Mouse (Mus musculus) limb, embryonic 14.5 days (tissue): Measurements from ENCODE around the gene Klhl25. TPM values are rescaled to one million over a fixed set of nuclear protein-coding genes. Genes with fewer than 3 reads are reported as not detected.
"Not testable (repeated sequence)": the region's sequence is repeated elsewhere in the genome, so short reads cannot be mapped to it uniquely, and the experiment has no call there.

ENCODE experiments used
- ATAC-seq: fragments of 200-750 bp; cut with Nextera tagmentation; 2 replicates; pipeline ENCODE4 v1.8.0; 2017; ENCODE audit warnings: low read depth, moderate number of reproducible peaks, moderate TSS enrichment; ENCODE audit not compliant: low FRiP score
- DNase-seq: peaks from one replicate; pipeline ENCODE4 v3.0.0-alpha.2; 2015; ENCODE audit warnings: low spot score
- H3K27ac ChIP-seq: fragments of 300-500 bp; sonication (generic); replicated peaks from 2 replicates; pipeline ENCODE4 v1.5.1; 2014; ENCODE audit warnings: low read depth, mild to moderate bottlenecking, low read length, moderate library complexity, mixed read lengths
- H3K27me3 ChIP-seq: fragments of 300-500 bp; sonication (generic); 2 replicates; pipeline ENCODE4 v1.6.1; 2014; ENCODE audit warnings: low read length, mixed read lengths; ENCODE audit not compliant: control insufficient read depth, insufficient read depth
- H3K36me3 ChIP-seq: fragments of 300-500 bp; sonication (generic); 2 replicates; pipeline ENCODE4 v1.6.1; 2014; ENCODE audit warnings: mild to moderate bottlenecking, low read length, moderate library complexity, mixed read lengths; ENCODE audit not compliant: control insufficient read depth, insufficient read depth
- H3K4me1 ChIP-seq: fragments of 300-500 bp; sonication (generic); 2 replicates; pipeline ENCODE4 v1.6.1; 2014; ENCODE audit warnings: antibody characterized with exemption, low read length, mixed read lengths; ENCODE audit not compliant: control insufficient read depth, insufficient read depth
- H3K4me2 ChIP-seq: fragments of 300-500 bp; sonication (generic); replicated peaks from 2 replicates; pipeline ENCODE4 v1.6.1; 2014; ENCODE audit warnings: low read depth, mild to moderate bottlenecking, low read length, moderate library complexity; ENCODE audit not compliant: severe bottlenecking
- H3K4me3 ChIP-seq: fragments of 300-500 bp; sonication (generic); replicated peaks from 2 replicates; pipeline ENCODE4 v1.5.1; 2014; ENCODE audit warnings: low read length
- H3K9ac ChIP-seq: fragments of 300-500 bp; sonication (generic); 2 replicates; pipeline ENCODE4 v1.6.1; 2014; ENCODE audit warnings: mild to moderate bottlenecking, low read depth, low read length, moderate library complexity; ENCODE audit not compliant: severe bottlenecking
- H3K9me3 ChIP-seq: fragments of 300-500 bp; sonication (generic); 2 replicates; pipeline ENCODE4 v1.6.1; 2016; ENCODE audit warnings: low read length; ENCODE audit not compliant: control insufficient read depth
- POLR2A ChIP-seq: fragments of 200-500 bp; IDR thresholded peaks from 2 replicates; pipeline ENCODE4 v1.8.0; 2012; ENCODE audit warnings: inconsistent platforms, mild to moderate bottlenecking, moderate library complexity, borderline replicate concordance; ENCODE audit not compliant: insufficient read depth, insufficient read length; ENCODE audit errors: extremely low read depth
- WGBS: fragments of 180-500 bp; shearing (Covaris S2); extraction: QIAGEN DNeasy Blood & Tissue Kit; methylation state at CpG from one replicate; pipeline ENCODE4 v1.1.7; 2014; 5-methylcytosine and 5-hydroxymethylcytosine counted together
- polyA plus RNA-seq, 2 experiments: library from polyadenylated mRNA; depleted of rRNA in 1 of 2; stranded (reverse) in 1 of 2; unstranded in 1 of 2; fragments of >200 nt; fragmentation: Nextera tagmentation in 1 of 2; extraction: Ambion mirVana in 1 of 2; gene quantifications; 2 replicates each; pipeline versions ENCODE4 v1.2.1 to v1.2.3; 2012 to 2014

Klhl25 gene
- polyA plus RNA-seq, 2 experiments, result 17.2 to 19.4 TPM

DNA sequence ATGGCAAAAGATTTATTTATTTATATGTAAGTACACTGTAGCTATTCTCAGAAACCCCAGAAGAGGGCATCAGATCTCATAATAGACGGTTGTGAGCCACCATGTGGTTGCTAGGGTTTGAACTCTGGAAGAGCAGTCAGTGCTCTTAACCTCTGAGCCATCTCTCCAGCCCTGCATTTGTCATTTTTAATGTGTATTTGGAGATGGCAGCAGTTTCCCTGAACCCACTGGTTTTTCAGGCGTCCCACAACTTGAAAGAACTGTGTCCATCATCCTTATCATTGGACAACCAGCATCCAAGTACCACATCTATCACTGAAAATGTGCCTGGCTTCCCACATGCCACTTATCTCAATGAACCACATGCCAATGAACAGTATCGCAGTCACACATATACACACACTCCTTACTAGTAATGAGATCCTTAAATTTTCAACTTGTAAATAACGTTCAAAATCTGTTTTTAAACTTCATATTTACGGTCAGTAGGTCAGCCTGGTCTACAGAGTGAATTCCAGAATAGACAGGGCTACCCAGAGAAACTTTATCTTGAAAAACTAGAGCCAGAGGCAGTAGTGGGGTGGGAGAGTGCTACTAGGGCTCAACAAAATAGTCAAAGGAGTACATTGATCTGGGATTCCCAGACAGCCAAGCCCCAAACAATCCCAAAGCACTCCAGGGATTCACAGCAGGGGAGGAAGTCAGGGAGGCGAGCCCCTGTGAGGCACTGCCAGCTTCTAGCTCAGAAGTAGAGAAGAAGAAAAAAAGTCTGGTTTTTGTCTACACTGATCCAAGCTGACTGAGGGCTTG is 17.7 kb upstream of the Klhl25 start:
- H3K4me1 ChIP-seq, result no peaks in the 10 kb centered on the region
- H3K4me2 ChIP-seq, result no peak overlapping the region
- 75% methylated on average over 6 of the region's 6 CpGs for WGBS
- no peak overlapping the region for H3K4me3 ChIP-seq
- H3K36me3 ChIP-seq, result no peaks in the 10 kb centered on the region
- TF ChIP-seq POLR2A, result no peak
- H3K9ac ChIP-seq, result no peak overlapping the region
- ATAC-seq, result no peak
- no peaks in the 10 kb centered on the region for H3K27me3 ChIP-seq
- H3K9me3 ChIP-seq, result no peaks in the 10 kb centered on the region
- no peak for DNase-seq
- H3K27ac ChIP-seq, result no peak overlapping the region

DNA sequence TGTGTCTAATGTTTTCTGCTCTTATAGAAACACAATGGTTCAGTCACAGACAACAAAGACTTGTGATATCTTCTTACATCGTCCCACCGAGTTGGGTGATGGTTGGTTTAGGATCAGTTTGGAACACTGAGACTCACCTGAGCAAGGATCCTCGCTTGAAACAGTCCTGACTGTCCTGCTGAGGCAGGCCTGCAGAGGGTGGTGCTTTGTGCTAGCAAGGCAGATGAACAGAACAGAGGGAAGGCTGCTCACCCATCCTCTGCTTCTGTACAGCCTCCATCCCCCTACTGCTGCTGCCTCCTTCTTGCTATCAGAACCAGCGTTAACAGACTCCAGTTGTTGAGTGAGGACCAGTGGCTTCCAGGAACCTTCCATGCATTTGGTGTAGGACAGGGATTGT is 14.2 kb upstream of the Klhl25 start:
- H3K4me2 ChIP-seq, DNase-seq, ATAC-seq, H3K4me3 ChIP-seq, H3K27ac ChIP-seq, H3K9ac ChIP-seq, H3K27me3 ChIP-seq, H3K9me3 ChIP-seq, H3K36me3 ChIP-seq, H3K4me1 ChIP-seq: not testable (repeated sequence)
- WGBS, result 78% methylated on average over 3 of the region's 4 CpGs

DNA sequence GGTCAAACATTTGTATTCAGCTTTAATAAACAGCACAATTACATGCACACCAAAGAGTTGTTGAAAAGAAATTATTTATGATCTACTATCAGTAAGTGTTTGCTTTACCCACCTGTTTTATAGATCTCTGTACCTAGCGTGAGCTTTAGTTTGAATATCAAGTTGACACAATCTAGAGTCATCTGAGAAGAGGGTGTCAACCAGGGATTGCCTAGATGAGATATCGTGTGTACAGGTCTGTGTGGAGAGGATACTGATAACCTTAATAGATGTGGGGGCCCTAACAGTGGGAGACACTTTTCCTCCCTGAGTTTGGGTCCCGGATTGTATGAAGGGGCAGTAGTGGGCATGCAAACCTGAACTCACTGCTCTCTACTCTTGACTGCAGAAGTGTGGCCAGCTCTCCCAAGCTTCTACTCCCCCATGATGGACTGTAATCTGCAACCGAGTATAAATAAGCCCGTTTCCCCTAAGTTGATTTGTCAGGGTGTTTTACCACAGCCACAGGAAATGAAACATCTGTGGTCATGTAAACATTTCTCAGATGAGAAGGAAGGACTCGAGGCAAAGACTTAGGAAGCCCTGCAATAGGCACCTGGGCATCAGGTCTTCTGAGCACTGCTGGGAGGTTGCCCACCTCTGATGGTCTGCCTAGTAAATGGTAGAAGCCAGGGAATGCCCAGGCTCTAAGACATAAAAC is 13.0 kb upstream of the Klhl25 start:
- H3K36me3 ChIP-seq, H3K27ac ChIP-seq, H3K4me1 ChIP-seq, H3K4me2 ChIP-seq, H3K27me3 ChIP-seq, ATAC-seq, H3K9me3 ChIP-seq, H3K9ac ChIP-seq, DNase-seq, H3K4me3 ChIP-seq: not testable (repeated sequence)
- 87% methylated on average over 3 of the region's 6 CpGs for WGBS

DNA sequence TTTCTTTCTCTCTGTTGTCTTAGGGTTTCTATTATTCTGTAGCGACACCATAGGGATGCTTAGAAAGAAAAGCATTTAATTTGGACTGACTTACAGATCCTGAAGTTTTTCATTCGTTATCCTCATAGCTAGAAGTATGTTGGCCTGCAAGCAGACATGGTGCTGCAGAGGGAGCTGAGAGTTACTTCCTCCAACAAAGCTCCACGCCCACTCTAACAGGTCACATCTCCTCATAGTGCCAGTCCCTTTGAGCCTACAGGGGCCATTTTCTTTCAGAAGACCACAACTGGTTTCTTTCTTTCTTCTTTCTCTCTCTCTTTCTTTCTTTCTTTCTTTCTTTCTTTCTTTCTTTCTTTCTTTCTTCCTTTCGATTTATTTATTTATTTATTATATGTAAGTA is 8.0 kb upstream of the Klhl25 start:
- 86% methylated on average over 4 of the region's 4 CpGs for WGBS
- no peak for TF ChIP-seq POLR2A

DNA sequence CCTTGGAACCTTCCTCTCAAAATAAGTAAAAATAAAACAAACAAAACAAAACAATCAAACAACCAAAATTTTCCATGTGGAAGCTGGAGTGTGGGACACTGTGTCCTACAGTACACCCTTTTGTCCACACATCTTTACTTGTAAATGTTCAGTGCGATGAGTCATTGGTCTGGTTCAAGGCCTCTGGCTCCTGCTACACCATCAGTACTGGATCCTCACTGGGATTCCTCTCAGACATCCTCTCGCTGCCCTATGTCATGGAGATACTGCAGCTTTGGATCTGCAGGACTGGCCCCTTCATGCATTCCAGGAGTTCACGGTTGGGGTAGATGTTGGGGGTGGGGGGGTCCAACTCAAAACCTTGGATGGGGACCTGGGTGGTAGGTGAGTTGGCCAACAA is 5.8 kb upstream of the Klhl25 start:
- no peak overlapping the region for H3K9ac ChIP-seq
- H3K4me3 ChIP-seq, result no peak overlapping the region
- DNase-seq, result no peak
- WGBS, result 87% methylated on average over 3 of the region's 3 CpGs
- no peaks in the 10 kb centered on the region for H3K27me3 ChIP-seq
- H3K27ac ChIP-seq, result no peak overlapping the region
- no peak for TF ChIP-seq POLR2A
- no peaks in the 10 kb centered on the region for H3K36me3 ChIP-seq
- no peak overlapping the region for H3K4me2 ChIP-seq
- H3K4me1 ChIP-seq, result peaks cover 3% of the 10 kb centered on the region; the same call in 1 of the 2 replicates
- ATAC-seq, result no peak
- no peaks in the 10 kb centered on the region for H3K9me3 ChIP-seq

More for the DNA sequence above, 8.0 kb upstream of the Klhl25 start:
- H3K4me2 ChIP-seq, result no peak overlapping the region
- no peak for DNase-seq
- no peak for ATAC-seq
- H3K9me3 ChIP-seq, result no peaks in the 10 kb centered on the region
- no peaks in the 10 kb centered on the region for H3K27me3 ChIP-seq
- H3K27ac ChIP-seq, result no peak overlapping the region
- H3K4me3 ChIP-seq, result no peak overlapping the region
- H3K4me1 ChIP-seq, result no peaks in the 10 kb centered on the region
- H3K36me3 ChIP-seq, result no peaks in the 10 kb centered on the region
- no peak overlapping the region for H3K9ac ChIP-seq
